Mouse (Mus musculus) granulocyte monocyte progenitor cell, adult 5-6 weeks (primary cell): ENCODE results near the gene Cwc27. TPM values are rescaled to one million over a fixed set of nuclear protein-coding genes. Genes with fewer than 3 reads are reported as not detected.

Source experiments
- total RNA-seq, 2 experiments: library from RNA; stranded (forward) in 1 of 2; stranded (reverse) in 1 of 2; fragments of 200-712, 200-1000 nt in 1 of 2; fragments of >200 nt in 1 of 2; fragmentation: Nextera tagmentation in 1 of 2; gene quantifications; 2 replicates each; pipeline ENCODE4 v1.2.3; 2014 to 2017

The Cwc27 gene
- total RNA-seq, 2 experiments from 2014 or later = 47.2 to 52.3 TPM

Other genes starting within 250 kb of the Cwc27 start
- 31.2 and 38.9 TPM in 2 replicates for gene Srek1ip1, start 24.7 kb downstream of the Cwc27 start, total RNA-seq (2014; fragmentation: Nextera tagmentation)
- 28.2 and 32.5 TPM in 2 replicates for gene Srek1ip1, start 24.7 kb downstream of the Cwc27 start, total RNA-seq (2017)
- gene Shisal2b, start 46.8 kb upstream of the Cwc27 start, total RNA-seq (2014; fragmentation: Nextera tagmentation) = not detected in 2 replicates
- not detected in 2 replicates for gene Shisal2b, start 46.8 kb upstream of the Cwc27 start, total RNA-seq (2017)
- 0.23 and 1.1 TPM in 2 replicates for gene Rgs7bp, start 237.8 kb upstream of the Cwc27 start, total RNA-seq (2014; fragmentation: Nextera tagmentation)
- 0.21 and 0.60 TPM in 2 replicates for gene Rgs7bp, start 237.8 kb upstream of the Cwc27 start, total RNA-seq (2017)